Mouse (Mus musculus): ENCODE measurements around the gene Sgcd. TPM values are rescaled to one million over a fixed set of nuclear protein-coding genes. Genes with fewer than 3 reads are reported as not detected.
"Not testable (repeated sequence)": the region's sequence is repeated elsewhere in the genome, so short reads cannot be mapped to it uniquely, and the experiment has no call there.

The Sgcd gene
- polyA plus RNA-seq, 1 experiment from 2014 or later = 8.4 TPM

DNA sequence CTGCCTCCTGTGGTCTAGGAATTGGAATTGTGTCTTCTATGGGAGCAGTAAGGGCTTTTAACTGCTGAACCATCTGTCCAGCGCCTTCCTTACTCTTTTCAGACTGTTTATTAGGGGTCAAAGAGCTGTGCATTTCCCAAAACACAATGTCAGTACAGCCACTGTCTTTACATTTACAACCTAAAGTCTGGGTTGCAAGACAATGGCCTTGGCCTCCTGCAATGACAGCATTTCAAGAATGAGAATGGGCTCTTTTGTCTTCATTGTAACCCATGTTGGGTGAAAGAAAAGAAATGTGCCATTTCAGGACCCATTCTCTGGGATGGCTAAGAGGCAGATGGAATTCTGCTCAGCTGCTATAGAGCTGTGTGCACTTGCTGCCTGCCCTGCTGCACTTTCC is 348.2 kb downstream of the Sgcd start:
- H3K9me3 ChIP-seq (replicated peaks) = no peaks in the 10 kb centered on the region
- no peaks in the 10 kb centered on the region for H3K27me3 ChIP-seq (replicated peaks)
- no peak for ATAC-seq (ENCODE audit: insufficient number of reproducible peaks, low FRiP score)
- no peak overlapping the region for H3K4me3 ChIP-seq
- 43% methylated on average over 1 of the region's 1 CpGs for WGBS
- H3K27ac ChIP-seq (ENCODE audit: poor library complexity, severe bottlenecking) = no peak overlapping the region
- no peak overlapping the region for H3K9ac ChIP-seq
- no peaks in the 10 kb centered on the region for H3K36me3 ChIP-seq
- no peak overlapping the region for H3K4me2 ChIP-seq
- no peaks in the 10 kb centered on the region for H3K4me1 ChIP-seq (replicated peaks)

DNA sequence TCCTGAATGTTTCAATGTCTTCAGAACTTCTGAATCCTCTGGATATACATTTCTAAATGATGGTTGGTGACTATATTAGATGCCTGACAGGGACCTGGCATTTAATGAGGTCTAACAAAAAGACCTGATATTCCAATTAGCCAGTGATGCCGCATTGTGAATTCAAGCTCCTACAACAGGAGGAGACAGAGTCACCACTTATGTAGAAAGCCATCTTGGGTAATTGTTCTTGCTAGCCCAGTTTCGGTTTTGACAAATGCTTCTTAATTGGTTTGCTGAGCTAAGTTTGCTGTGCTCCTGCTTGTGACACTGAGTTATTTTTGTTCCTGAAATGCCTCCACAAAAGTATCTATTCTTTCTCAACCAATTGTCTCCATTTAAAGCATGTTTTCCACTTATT is 358.6 kb downstream of the Sgcd start:
- no peak overlapping the region for H3K9ac ChIP-seq
- ATAC-seq (ENCODE audit: insufficient number of reproducible peaks, low FRiP score) = no peak
- H3K9me3 ChIP-seq (replicated peaks) = no peaks in the 10 kb centered on the region
- H3K27ac ChIP-seq (ENCODE audit: poor library complexity, severe bottlenecking) = no peak overlapping the region
- no peak overlapping the region for H3K4me2 ChIP-seq
- 83% methylated on average over 2 of the region's 2 CpGs for WGBS
- no peaks in the 10 kb centered on the region for H3K27me3 ChIP-seq (replicated peaks)
- H3K4me1 ChIP-seq (replicated peaks) = no peaks in the 10 kb centered on the region
- no peaks in the 10 kb centered on the region for H3K36me3 ChIP-seq
- no peak overlapping the region for H3K4me3 ChIP-seq

DNA sequence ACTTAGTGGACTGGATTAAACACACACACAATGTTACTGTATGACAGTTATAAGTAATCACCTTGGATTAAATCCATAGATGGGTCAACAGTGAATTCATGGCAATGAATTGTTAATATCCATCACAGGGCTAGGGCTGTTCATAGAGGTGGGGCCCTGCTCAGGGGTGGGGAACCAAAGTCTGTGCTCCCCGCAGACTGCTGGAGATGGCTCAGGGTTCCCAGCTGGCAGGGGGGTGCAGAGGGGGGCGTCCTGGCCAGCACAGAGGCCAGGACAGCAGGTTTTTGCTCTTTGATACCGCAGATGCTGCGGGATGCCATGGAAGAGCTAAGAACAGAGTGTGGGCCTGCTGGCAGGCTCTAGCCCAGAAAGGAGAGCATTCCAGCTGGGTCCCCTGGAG is 378.9 kb downstream of the Sgcd start:
- H3K27ac ChIP-seq (ENCODE audit: poor library complexity, severe bottlenecking) = no peak overlapping the region
- 73% methylated on average over 4 of the region's 4 CpGs for WGBS
- no peaks in the 10 kb centered on the region for H3K4me1 ChIP-seq (replicated peaks)
- H3K9me3 ChIP-seq (replicated peaks) = no peaks in the 10 kb centered on the region
- H3K4me3 ChIP-seq = no peak overlapping the region
- no peak overlapping the region for H3K9ac ChIP-seq
- no peak for ATAC-seq (ENCODE audit: insufficient number of reproducible peaks, low FRiP score)
- H3K27me3 ChIP-seq (replicated peaks) = no peaks in the 10 kb centered on the region
- H3K4me2 ChIP-seq = no peak overlapping the region
- H3K36me3 ChIP-seq = no peaks in the 10 kb centered on the region

DNA sequence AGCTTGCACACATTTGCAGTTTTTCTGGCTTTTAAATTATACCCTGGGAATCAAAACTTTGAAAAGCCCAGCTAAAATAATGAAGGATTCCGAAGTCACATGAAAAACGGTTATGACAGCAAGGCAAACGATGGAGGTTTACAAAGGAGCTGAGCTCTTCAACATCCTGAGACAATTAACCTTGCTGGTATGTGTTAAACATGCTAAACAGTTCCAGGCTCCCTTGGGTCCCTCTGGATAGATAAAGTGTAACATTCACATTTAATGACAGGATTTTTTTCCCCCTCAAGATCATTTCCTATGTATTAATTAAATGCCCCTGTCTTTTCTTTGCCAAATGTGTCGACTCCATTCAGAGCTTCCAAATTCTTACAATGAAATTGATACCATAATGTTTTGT is 414.1 kb downstream of the Sgcd start:
- H3K27me3 ChIP-seq (replicated peaks) = no peaks in the 10 kb centered on the region
- H3K4me2 ChIP-seq = no peak overlapping the region
- no peak overlapping the region for H3K4me3 ChIP-seq
- no peaks in the 10 kb centered on the region for H3K36me3 ChIP-seq
- no peak overlapping the region for H3K9ac ChIP-seq
- no peaks in the 10 kb centered on the region for H3K9me3 ChIP-seq (replicated peaks)
- no peak overlapping the region for H3K27ac ChIP-seq (ENCODE audit: poor library complexity, severe bottlenecking)
- no peak for ATAC-seq (ENCODE audit: insufficient number of reproducible peaks, low FRiP score)
- WGBS = 79% methylated on average over 4 of the region's 4 CpGs
- H3K4me1 ChIP-seq (replicated peaks) = no peaks in the 10 kb centered on the region

DNA sequence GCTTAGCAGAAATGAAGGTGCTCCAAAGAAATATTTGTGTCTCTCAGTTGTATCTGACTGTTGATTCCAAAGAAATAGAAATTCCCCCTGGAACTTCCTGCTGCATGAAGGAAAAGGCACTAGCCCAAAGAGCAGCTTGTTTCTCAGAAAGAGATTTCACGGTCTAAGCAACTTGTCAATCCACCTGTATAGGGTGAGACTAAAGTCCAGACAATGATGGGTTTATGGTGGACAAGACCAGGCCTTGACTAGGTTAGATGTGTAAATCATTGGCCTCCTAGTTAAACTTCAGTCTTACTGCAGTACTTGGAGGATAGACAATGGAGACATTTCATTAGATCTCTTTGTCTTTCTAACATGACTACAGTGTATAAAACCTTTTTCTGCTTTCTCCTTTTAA is 420.3 kb downstream of the Sgcd start:
- Histone ChIP-seq H3K9ac (no peak overlapping the region), H3K27me3 (replicated peaks) (no peaks in the 10 kb centered on the region)
- 89% methylated on average over 1 of the region's 1 CpGs for WGBS

DNA sequence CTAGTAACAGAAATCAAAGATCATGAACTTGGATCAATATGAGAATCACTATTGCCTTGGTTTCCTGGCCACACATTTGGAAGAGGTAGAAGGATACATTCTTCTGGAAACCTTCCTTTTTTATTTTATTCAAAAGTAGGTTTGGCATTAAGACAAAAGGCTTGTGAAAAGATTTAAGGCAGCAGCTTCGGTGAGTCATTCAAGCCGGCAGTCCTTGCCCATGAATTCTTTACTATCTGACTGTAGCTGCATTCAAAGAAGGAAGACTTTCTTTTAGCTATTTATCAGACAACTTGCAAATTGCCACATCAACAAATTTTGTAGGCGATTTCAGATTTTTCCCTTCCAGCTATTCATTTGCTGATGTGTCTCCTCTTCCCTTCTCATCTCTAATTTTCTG is 422.6 kb downstream of the Sgcd start:
- Histone ChIP-seq H3K4me3 (no peak overlapping the region), H3K27ac (ENCODE audit: poor library complexity, severe bottlenecking) (no peak overlapping the region), H3K9me3 (replicated peaks) (no peaks in the 10 kb centered on the region), H3K27me3 (replicated peaks) (no peaks in the 10 kb centered on the region), H3K36me3 (no peaks in the 10 kb centered on the region), H3K9ac (no peak overlapping the region), H3K4me1 (replicated peaks) (no peaks in the 10 kb centered on the region), H3K4me2 (no peak overlapping the region)
- WGBS = 58% methylated on average over 3 of the region's 3 CpGs
- ATAC-seq (ENCODE audit: insufficient number of reproducible peaks, low FRiP score) = no peak

More for the DNA sequence above, 420.3 kb downstream of the Sgcd start:
- Histone ChIP-seq H3K4me3 (no peak overlapping the region), H3K27ac (ENCODE audit: poor library complexity, severe bottlenecking) (no peak overlapping the region), H3K36me3 (no peaks in the 10 kb centered on the region), H3K4me1 (replicated peaks) (no peaks in the 10 kb centered on the region), H3K4me2 (no peak overlapping the region), H3K9me3 (replicated peaks) (no peaks in the 10 kb centered on the region)
- ATAC-seq (ENCODE audit: insufficient number of reproducible peaks, low FRiP score) = no peak

DNA sequence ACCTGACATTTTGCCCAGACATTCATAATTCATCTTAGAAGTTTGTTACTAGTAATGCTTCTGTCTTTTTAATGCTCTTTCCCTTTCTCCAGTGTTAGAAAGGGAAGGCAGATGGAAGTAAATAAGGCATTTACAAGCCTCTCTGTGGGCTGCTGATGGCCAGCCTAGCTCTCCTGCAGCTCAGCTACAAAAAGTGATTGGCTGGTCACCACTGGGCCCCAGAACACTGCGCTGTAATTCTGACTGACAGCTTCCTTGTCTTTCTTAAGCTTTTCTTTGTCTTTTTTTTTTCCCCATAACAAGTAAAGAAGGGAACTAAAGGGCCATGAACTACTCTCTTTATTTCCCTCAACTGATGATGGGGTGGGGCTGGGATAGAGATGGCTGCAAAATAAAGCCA is 463.9 kb downstream of the Sgcd start:
- Histone ChIP-seq H3K9me3 (replicated peaks) (no peaks in the 10 kb centered on the region), H3K4me1 (replicated peaks) (no peaks in the 10 kb centered on the region), H3K27ac (ENCODE audit: poor library complexity, severe bottlenecking) (no peak overlapping the region), H3K27me3 (replicated peaks) (no peaks in the 10 kb centered on the region), H3K36me3 (no peaks in the 10 kb centered on the region), H3K4me2 (no peak overlapping the region), H3K9ac (no peak overlapping the region), H3K4me3 (no peak overlapping the region)
- no peak for ATAC-seq (ENCODE audit: insufficient number of reproducible peaks, low FRiP score)
- 56% methylated on average over 1 of the region's 1 CpGs for WGBS

DNA sequence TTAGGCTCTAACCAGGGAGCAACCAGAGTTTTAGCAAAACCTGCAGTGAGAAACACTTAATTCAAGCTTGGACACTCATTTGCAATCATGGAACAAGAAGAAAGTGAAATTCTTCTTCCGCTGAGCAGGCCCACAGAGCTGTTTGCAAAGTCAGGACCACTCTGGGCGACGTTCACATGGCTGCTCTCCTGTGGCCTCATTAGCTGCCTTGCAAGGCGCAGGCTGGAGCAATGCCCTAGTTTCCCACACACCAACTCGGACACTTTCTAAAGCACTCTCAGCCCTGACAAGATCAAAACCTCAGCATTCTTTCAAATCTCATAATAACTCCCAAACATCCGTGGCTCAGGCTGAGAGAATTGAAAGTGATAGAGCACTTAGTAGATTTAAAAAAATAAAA is 480.7 kb downstream of the Sgcd start:
- Histone ChIP-seq H3K36me3 (no peaks in the 10 kb centered on the region), H3K9me3 (replicated peaks) (no peaks in the 10 kb centered on the region), H3K4me2 (no peak overlapping the region), H3K27ac (ENCODE audit: poor library complexity, severe bottlenecking) (no peak overlapping the region), H3K27me3 (replicated peaks) (no peaks in the 10 kb centered on the region), H3K4me1 (replicated peaks) (no peaks in the 10 kb centered on the region), H3K9ac (no peak overlapping the region), H3K4me3 (no peak overlapping the region)
- 76% methylated on average over 6 of the region's 6 CpGs for WGBS
- no peak for ATAC-seq (ENCODE audit: insufficient number of reproducible peaks, low FRiP score)

DNA sequence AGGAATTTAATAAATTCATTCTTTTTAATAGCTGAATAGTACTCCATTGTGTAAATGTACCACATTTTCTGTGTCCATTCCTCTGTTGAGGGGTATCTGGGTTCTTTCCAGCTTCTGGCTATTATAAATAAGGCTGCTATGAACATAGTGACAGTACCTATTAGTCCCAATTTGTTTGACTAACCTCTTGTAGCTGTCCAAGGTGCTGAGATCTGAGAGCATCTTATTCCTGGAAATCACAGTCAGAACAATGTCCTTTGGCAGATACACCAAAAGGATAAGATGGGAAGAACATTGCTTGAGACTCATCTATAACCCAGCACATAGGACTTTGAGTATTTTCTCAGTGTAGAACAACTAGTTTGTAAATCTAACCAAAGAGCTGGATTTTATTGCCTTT is 485.5 kb downstream of the Sgcd start:
- not testable (repeated sequence) for H3K9me3 ChIP-seq (replicated peaks)

DNA sequence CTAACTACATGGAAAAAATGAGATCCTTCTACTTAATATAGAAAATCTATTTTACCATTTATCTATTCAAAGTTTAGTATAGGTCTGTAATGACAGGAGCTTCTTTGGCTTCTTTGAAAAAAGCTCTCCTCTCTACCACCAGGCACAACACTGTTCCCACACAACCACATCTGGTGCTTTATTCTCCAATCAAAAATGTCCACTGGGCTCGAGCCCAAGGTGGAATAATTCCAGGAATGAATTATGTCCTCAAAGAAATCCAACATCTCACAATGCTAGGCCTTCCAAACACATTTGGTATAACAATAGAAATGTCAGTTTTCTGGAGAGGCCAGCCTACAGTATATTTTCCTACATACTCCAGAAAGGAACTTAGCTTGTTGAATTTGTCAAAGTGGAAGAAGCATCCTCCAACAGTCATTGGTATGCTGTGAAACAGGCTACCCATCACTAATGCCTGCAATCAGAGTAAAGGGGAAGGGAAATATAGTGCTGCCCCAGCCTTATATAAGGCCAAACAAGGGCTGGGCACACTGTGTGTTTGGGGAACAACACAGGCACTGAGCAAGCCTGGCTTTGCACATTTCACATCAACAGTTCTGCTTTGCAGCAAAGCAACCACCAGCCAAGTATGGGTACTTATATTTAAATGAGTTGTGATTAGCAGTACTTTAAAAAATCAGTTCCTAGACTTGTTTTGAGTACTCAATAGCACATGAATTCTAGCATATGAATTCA is 515.1 kb downstream of the Sgcd start:
- no peak overlapping the region for H3K9ac ChIP-seq
- WGBS = 37% methylated on average over 1 of the region's 1 CpGs
- ATAC-seq (ENCODE audit: insufficient number of reproducible peaks, low FRiP score) = no peak

More for the DNA sequence above, 485.5 kb downstream of the Sgcd start:
- not testable (repeated sequence) for H3K4me1 ChIP-seq (replicated peaks); H3K27ac ChIP-seq (ENCODE audit: poor library complexity, severe bottlenecking); H3K4me2 ChIP-seq; ATAC-seq (ENCODE audit: insufficient number of reproducible peaks, low FRiP score); H3K36me3 ChIP-seq; H3K9ac ChIP-seq; H3K4me3 ChIP-seq; H3K27me3 ChIP-seq (replicated peaks)

DNA sequence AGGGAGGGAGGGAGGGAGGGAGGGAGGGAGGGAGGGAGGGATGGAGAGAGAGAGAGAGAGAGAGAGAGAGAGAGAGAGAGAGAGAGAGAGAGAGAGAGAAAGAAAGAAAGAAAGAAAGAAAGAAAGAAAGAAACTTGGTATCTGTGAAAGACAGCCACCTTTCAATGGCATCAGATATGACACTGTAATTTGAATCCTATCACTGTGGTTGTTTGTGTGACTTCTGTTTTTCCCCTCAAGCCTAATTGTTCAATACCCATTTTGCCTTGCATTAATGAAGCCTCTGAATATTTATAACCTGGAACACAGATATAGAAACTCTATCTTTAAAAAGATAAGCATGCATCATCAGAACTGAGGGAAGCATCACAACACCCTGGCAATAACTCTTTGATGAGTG is 528.1 kb downstream of the Sgcd start:
- not testable (repeated sequence) for ATAC-seq (ENCODE audit: insufficient number of reproducible peaks, low FRiP score); H3K36me3 ChIP-seq; H3K4me2 ChIP-seq; H3K9ac ChIP-seq; H3K4me1 ChIP-seq (replicated peaks); H3K9me3 ChIP-seq (replicated peaks); H3K27me3 ChIP-seq (replicated peaks); H3K4me3 ChIP-seq; H3K27ac ChIP-seq (ENCODE audit: poor library complexity, severe bottlenecking)

More for the DNA sequence above, 515.1 kb downstream of the Sgcd start:
- H3K4me1 ChIP-seq (replicated peaks) = no peaks in the 10 kb centered on the region
- no peaks in the 10 kb centered on the region for H3K27me3 ChIP-seq (replicated peaks)
- H3K27ac ChIP-seq (ENCODE audit: poor library complexity, severe bottlenecking) = no peak overlapping the region
- no peak overlapping the region for H3K4me2 ChIP-seq
- no peaks in the 10 kb centered on the region for H3K9me3 ChIP-seq (replicated peaks)
- no peak overlapping the region for H3K4me3 ChIP-seq
- H3K36me3 ChIP-seq = no peaks in the 10 kb centered on the region

DNA sequence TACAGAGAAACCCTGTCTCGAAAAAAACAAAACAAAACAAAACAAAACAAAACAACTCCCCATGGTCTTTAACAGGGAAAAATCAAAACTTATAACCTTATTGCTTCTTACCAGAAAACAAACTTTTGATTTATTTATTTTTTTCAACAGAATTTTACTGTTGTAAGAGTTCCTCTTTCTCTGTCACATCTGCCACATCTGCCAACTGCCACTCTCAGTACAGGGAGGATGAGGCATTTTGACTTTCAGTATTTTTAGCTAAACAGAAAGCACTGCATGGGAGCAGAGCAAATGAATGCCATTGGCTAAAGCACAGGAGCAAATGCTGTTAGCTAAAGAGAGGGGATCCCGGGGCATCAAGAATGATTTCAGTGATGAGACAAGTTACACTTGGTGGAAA is 528.6 kb downstream of the Sgcd start:
- 62% methylated on average over 2 of the region's 2 CpGs for WGBS
- ATAC-seq (ENCODE audit: insufficient number of reproducible peaks, low FRiP score) = no peak
- no peaks in the 10 kb centered on the region for H3K9me3 ChIP-seq (replicated peaks)
- no peaks in the 10 kb centered on the region for H3K36me3 ChIP-seq
- H3K4me2 ChIP-seq = no peak overlapping the region
- H3K4me1 ChIP-seq (replicated peaks) = no peaks in the 10 kb centered on the region
- H3K4me3 ChIP-seq = no peak overlapping the region
- H3K27ac ChIP-seq (ENCODE audit: poor library complexity, severe bottlenecking) = no peak overlapping the region
- H3K27me3 ChIP-seq (replicated peaks) = no peaks in the 10 kb centered on the region
- H3K9ac ChIP-seq = no peak overlapping the region

Measured in heart, embryonic 12.5 days (tissue).